ENCODE assay signal across 8 mouse cellular contexts in genomic region chr1:180794170-180794569, GRCm38 (mm10). TPM values are rescaled to one million over a fixed set of nuclear protein-coding genes. Genes with fewer than 3 reads are reported as not detected.
DNase-seq lines count a peak whose midpoint lies in the region; ATAC-seq and TF ChIP-seq lines count a peak whose summit lies in the region.

No protein-coding gene starts in this region.

- peak overlapping the region; percentile 58 for H3K9ac ChIP-seq in ES-Bruce4 (ENCODE audit: low read depth, poor library complexity, severe bottlenecking)
- peak overlapping the region; percentile 51 for H3K9ac ChIP-seq in hindbrain, embryonic 14.5 days
- no peak overlapping the region for H3K9ac ChIP-seq in liver, embryonic 16.5 days (ENCODE audit: low read depth, low read length)
- no peak overlapping the region for H3K9ac ChIP-seq in stomach, embryonic 15.5 days

- H3K27me3 ChIP-seq in ES-Bruce4 (ENCODE audit: control insufficient read depth, insufficient read depth, low read length, poor library complexity, severe bottlenecking), result no peaks in the 10 kb centered on the region
- no peaks in the 10 kb centered on the region for H3K27me3 ChIP-seq in hindbrain, embryonic 14.5 days (ENCODE audit: control insufficient read depth, insufficient read depth, low read length)
- H3K27me3 ChIP-seq in liver, embryonic 16.5 days (ENCODE audit: control insufficient read depth, insufficient read depth, low read depth, low read length), result peaks cover 10% of the 10 kb centered on the region
- H3K27me3 ChIP-seq in stomach, embryonic 15.5 days (replicated peaks), result no peaks in the 10 kb centered on the region

- H3K4me2 ChIP-seq in hindbrain, embryonic 14.5 days (replicated peaks), result peak overlapping the region; percentile 79
- peak overlapping the region; percentile 58 for H3K4me2 ChIP-seq in liver, embryonic 16.5 days (ENCODE audit: low read depth, low read length)
- H3K4me2 ChIP-seq in stomach, embryonic 15.5 days, result peak overlapping the region; percentile 87

- TF ChIP-seq CTCF in ES-Bruce4 (IDR thresholded peaks at IDR 0.05; ENCODE audit: low read depth, low read length), result no peak

- under 1% methylated on average over 21 of the region's 21 CpGs for WGBS in hindbrain, embryonic 14.5 days
- 6% methylated on average over 21 of the region's 21 CpGs for WGBS in liver, embryonic 16.5 days (ENCODE audit: insufficient replicate concordance)
- 2% methylated on average over 21 of the region's 21 CpGs for WGBS in stomach, embryonic 15.5 days

- TF ChIP-seq EP300 in ES-Bruce4 (IDR thresholded peaks at IDR 0.05; ENCODE audit: insufficient read depth, low read depth, low read length), result peak; percentile 63; the same call in 1 of the 2 replicates

- no peaks in the 10 kb centered on the region for H3K9me3 ChIP-seq in ES-Bruce4 (replicated peaks; ENCODE audit: control insufficient read depth, insufficient read depth, low read length, poor library complexity, severe bottlenecking)
- no peaks in the 10 kb centered on the region for H3K9me3 ChIP-seq in hindbrain, embryonic 14.5 days (ENCODE audit: control insufficient read depth, low read length)
- no peaks in the 10 kb centered on the region; the same call in 1 of the 2 replicates for H3K9me3 ChIP-seq in liver, embryonic 16.5 days (replicated peaks; ENCODE audit: control insufficient read depth, low read length)
- H3K9me3 ChIP-seq in stomach, embryonic 15.5 days, result no peaks in the 10 kb centered on the region

- H3K36me3 ChIP-seq in ES-Bruce4 (ENCODE audit: control insufficient read depth, insufficient read depth, low read length, poor library complexity, severe bottlenecking), result no peaks in the 10 kb centered on the region
- no peaks in the 10 kb centered on the region for H3K36me3 ChIP-seq in hindbrain, embryonic 14.5 days (replicated peaks; ENCODE audit: control insufficient read depth, insufficient read depth)
- no peaks in the 10 kb centered on the region for H3K36me3 ChIP-seq in liver, embryonic 16.5 days (ENCODE audit: control insufficient read depth, insufficient read depth)
- no peaks in the 10 kb centered on the region for H3K36me3 ChIP-seq in stomach, embryonic 15.5 days

- peaks cover 2% of the 10 kb centered on the region for H3K4me1 ChIP-seq in ES-Bruce4 (ENCODE audit: control insufficient read depth, insufficient read depth, low read length)
- peaks cover 9% of the 10 kb centered on the region for H3K4me1 ChIP-seq in hindbrain, embryonic 14.5 days (replicated peaks; ENCODE audit: control insufficient read depth, insufficient read depth, low read length)
- peaks cover 11% of the 10 kb centered on the region for H3K4me1 ChIP-seq in liver, embryonic 16.5 days (ENCODE audit: control insufficient read depth, low read depth, low read length)
- H3K4me1 ChIP-seq in stomach, embryonic 15.5 days, result peaks cover 10% of the 10 kb centered on the region

- ATAC-seq in hindbrain, embryonic 14.5 days (ENCODE audit: low FRiP score), result peak; percentile 66
- peak; percentile 47; the same call in 1 of the 2 replicates for ATAC-seq in liver, embryonic 16.5 days (ENCODE audit: low read depth)
- ATAC-seq in stomach, embryonic 15.5 days (ENCODE audit: insufficient read depth, low FRiP score, low read depth), result peak; percentile 81

- peak overlapping the region; percentile 61 for H3K4me3 ChIP-seq in ES-Bruce4 (ENCODE audit: low read depth, low read length)
- H3K4me3 ChIP-seq in hindbrain, embryonic 14.5 days (replicated peaks; ENCODE audit: low read length), result peak overlapping the region; percentile 30
- peak overlapping the region; percentile 39 for H3K4me3 ChIP-seq in liver, embryonic 16.5 days (ENCODE audit: low read depth, low read length)
- peak overlapping the region; percentile 41 for H3K4me3 ChIP-seq in stomach, embryonic 15.5 days (replicated peaks)

- no peak for TF ChIP-seq POLR2A in ES-Bruce4 (IDR thresholded peaks at IDR 0.05; ENCODE audit: insufficient read depth, low read length)

- DNase-seq in adrenal gland, postnatal 10 days, result peak; percentile 48
- DNase-seq in adrenal gland, adult 8-10 months, result no peak
- DNase-seq in embryo, embryonic 9.5 days (ENCODE audit: extremely low spot score), result peak; percentile 72
- DNase-seq in hindbrain, embryonic 14.5 days (ENCODE audit: low spot score), result no peak
- no peak for DNase-seq in frontal cortex, postnatal 25 days (ENCODE audit: low spot score in 2 of 2)

- peak overlapping the region; percentile 80; the same call in 1 of the 2 replicates for H3K27ac ChIP-seq in ES-Bruce4 (ENCODE audit: insufficient read depth, low read length)
- H3K27ac ChIP-seq in hindbrain, embryonic 14.5 days, result no peak overlapping the region
- no peak overlapping the region for H3K27ac ChIP-seq in liver, embryonic 16.5 days (ENCODE audit: low read length)
- H3K27ac ChIP-seq in stomach, embryonic 15.5 days, result peak overlapping the region; percentile 26; the same call in 1 of the 2 replicates

RNA-seq across cellular contexts. Expression of gene H3f3a, which starts 19.6 kb away (rescaled TPM):
- 100 to 1,000 TPM; 809 to 834 TPM for total RNA-seq in adrenal gland, postnatal 10 days (2021)
- 100 to 1,000 TPM; 575 to 749 (median 648) TPM for total RNA-seq in adrenal gland, adult 8-10 months (2022)
- polyA plus RNA-seq in ES-Bruce4 (2011; ENCODE audit: insufficient read depth, insufficient read length, low read depth, missing spikeins), result 679 and 698 TPM in 2 replicates
- polyA plus RNA-seq in hindbrain, embryonic 14.5 days (2014; fragmentation: Nextera tagmentation; extraction: Ambion mirVana), result 2,816 and 2,951 TPM in 2 replicates
- polyA plus RNA-seq in liver, embryonic 16.5 days (2015; fragmentation: Nextera tagmentation; extraction: Ambion mirVana), result 2,020 and 2,074 TPM in 2 replicates
- 1,924 and 2,089 TPM in 2 replicates for polyA plus RNA-seq in stomach, embryonic 15.5 days (2015; fragmentation: Nextera tagmentation; extraction: Ambion mirVana)

RNA-seq across cellular contexts. Expression of gene Sde2, which starts 56.8 kb away (rescaled TPM):
- 10 to 100 TPM; 21.7 to 22.6 TPM for total RNA-seq in adrenal gland, postnatal 10 days (2021)
- 10 to 100 TPM; 21.8 to 30.1 (median 25.7) TPM for total RNA-seq in adrenal gland, adult 8-10 months (2022)
- 35.0 and 36.6 TPM in 2 replicates for polyA plus RNA-seq in ES-Bruce4 (2011; ENCODE audit: insufficient read depth, insufficient read length, low read depth, missing spikeins)
- 26.9 and 28.2 TPM in 2 replicates for polyA plus RNA-seq in hindbrain, embryonic 14.5 days (2014; fragmentation: Nextera tagmentation; extraction: Ambion mirVana)
- 20.9 and 21.5 TPM in 2 replicates for polyA plus RNA-seq in liver, embryonic 16.5 days (2015; fragmentation: Nextera tagmentation; extraction: Ambion mirVana)
- 30.7 and 34.4 TPM in 2 replicates for polyA plus RNA-seq in stomach, embryonic 15.5 days (2015; fragmentation: Nextera tagmentation; extraction: Ambion mirVana)

Comparison
In these comparisons a context has a peak if more than half of its experiments do, and no peak if none do; other contexts are left out.
1. DNase-seq: peak in adrenal gland, postnatal 10 days (single experiment) and embryo, embryonic 9.5 days (single experiment); none in adrenal gland, adult 8-10 months (single experiment), hindbrain, embryonic 14.5 days (single experiment) and frontal cortex, postnatal 25 days (0 of 2).
2. H3K27ac ChIP-seq: peak in ES-Bruce4 (single experiment) and stomach, embryonic 15.5 days (single experiment); none in hindbrain, embryonic 14.5 days (single experiment) and liver, embryonic 16.5 days (single experiment).
3. H3K9ac ChIP-seq: peak in ES-Bruce4 (single experiment) and hindbrain, embryonic 14.5 days (single experiment); none in liver, embryonic 16.5 days (single experiment) and stomach, embryonic 15.5 days (single experiment).
4. Peak in every context shown above with its lines, with median percentiles within 50 percentile points of each other: H3K4me3 ChIP-seq, ATAC-seq and H3K4me2 ChIP-seq.